Mouse (Mus musculus) ES-Bruce4 (cell line): Measurements from ENCODE around the gene Ltc4s. TPM values are rescaled to one million over a fixed set of nuclear protein-coding genes. Genes with fewer than 3 reads are reported as not detected.

Source experiments
- H3K27ac ChIP-seq: 2 replicates; pipeline ENCODE4 v1.5.1; 2012; ENCODE audit warnings: low read length, inconsistent platforms; ENCODE audit not compliant: insufficient read depth
- H3K27me3 ChIP-seq: 2 replicates; pipeline ENCODE4 v1.6.1; 2012; ENCODE audit warnings: mild to moderate bottlenecking, low read length, inconsistent platforms; ENCODE audit not compliant: control insufficient read depth, poor library complexity, insufficient read depth, severe bottlenecking
- H3K36me3 ChIP-seq: 2 replicates; pipeline ENCODE4 v1.6.1; 2012; ENCODE audit warnings: inconsistent platforms, mild to moderate bottlenecking, low read length, moderate library complexity; ENCODE audit not compliant: control insufficient read depth, poor library complexity, insufficient read depth, severe bottlenecking
- H3K4me1 ChIP-seq: one replicate; pipeline ENCODE4 v1.8.1; 2011; ENCODE audit warnings: low read length; ENCODE audit not compliant: control insufficient read depth, insufficient read depth
- H3K4me3 ChIP-seq: 2 replicates; pipeline ENCODE4 v1.5.1; 2011; ENCODE audit warnings: low read depth, mild to moderate bottlenecking, low read length
- H3K9ac ChIP-seq: 2 replicates; pipeline ENCODE4 v1.6.1; 2012; ENCODE audit warnings: low read depth, mild to moderate bottlenecking, inconsistent platforms; ENCODE audit not compliant: poor library complexity, severe bottlenecking
- H3K9me3 ChIP-seq: replicated peaks from 2 replicates; pipeline ENCODE4 v1.6.1; 2012; ENCODE audit warnings: mild to moderate bottlenecking, low read length, inconsistent platforms; ENCODE audit not compliant: control insufficient read depth, poor library complexity, insufficient read depth, severe bottlenecking
- CTCF ChIP-seq: IDR thresholded peaks from one replicate; pipeline ENCODE4 v1.8.1; 2011; ENCODE audit warnings: low read depth, low read length
- EP300 ChIP-seq: IDR thresholded peaks from 2 replicates; pipeline ENCODE4 v1.6.1; 2011; ENCODE audit warnings: low read depth, low read length; ENCODE audit not compliant: insufficient read depth
- POLR2A ChIP-seq: IDR thresholded peaks from one replicate; pipeline ENCODE4 v1.8.1; 2011; ENCODE audit warnings: low read length; ENCODE audit not compliant: insufficient read depth
- polyA plus RNA-seq: library from polyadenylated mRNA; stranded (reverse); fragments of >200 nt; gene quantifications from 2 replicates; pipeline ENCODE4 v1.2.4, GENCODE M21; 2011; ENCODE audit warnings: low read depth; ENCODE audit not compliant: missing spikeins, insufficient read depth, insufficient read length

The Ltc4s gene
- polyA plus RNA-seq, 1 experiment, result 2.7 TPM

- TF ChIP-seq EP300 (no peak), CTCF (no peak), POLR2A (no peak)
- no peak overlapping the region for H3K27ac ChIP-seq
- no peaks in the 10 kb centered on the region for H3K9me3 ChIP-seq
- no peaks in the 10 kb centered on the region for H3K4me1 ChIP-seq
- 0 out of 2 replicates have a peak, but pooled peaks cover 2% of the 10 kb centered on the region for H3K36me3 ChIP-seq
- no peak overlapping the region for H3K9ac ChIP-seq
- H3K27me3 ChIP-seq, result no peaks in the 10 kb centered on the region
- H3K4me3 ChIP-seq, result no peak overlapping the region
Measured at GRCm38 (mm10) chr11:50245269-50245668, 6.9 kb upstream of the Ltc4s start.

- H3K27me3 ChIP-seq, result no peaks in the 10 kb centered on the region
Measured at GRCm38 (mm10) chr11:50243926-50244325, 5.5 kb upstream of the Ltc4s start.

GRCm38 (mm10) chr11:50240235-50240911 lies 2.0 kb upstream of the Ltc4s start:
- TF ChIP-seq POLR2A (no peak), CTCF (no peak), EP300 (no peak)
- no peak overlapping the region for H3K27ac ChIP-seq
- no peaks in the 10 kb centered on the region for H3K9me3 ChIP-seq
- no peak overlapping the region for H3K4me3 ChIP-seq
- H3K36me3 ChIP-seq, result 0 out of 2 replicates have a peak, but pooled peaks cover 2% of the 10 kb centered on the region
- H3K4me1 ChIP-seq, result peaks cover 4% of the 10 kb centered on the region
- H3K27me3 ChIP-seq, result no peaks in the 10 kb centered on the region
- no peak overlapping the region for H3K9ac ChIP-seq

More at GRCm38 (mm10) chr11:50243926-50244325, 5.5 kb upstream of the Ltc4s start:
- Histone ChIP-seq H3K27ac (no peak overlapping the region), H3K4me3 (no peak overlapping the region), H3K9ac (no peak overlapping the region), H3K36me3 (0 out of 2 replicates have a peak, but pooled peaks cover 2% of the 10 kb centered on the region), H3K9me3 (no peaks in the 10 kb centered on the region), H3K4me1 (no peaks in the 10 kb centered on the region)
- TF ChIP-seq CTCF (no peak), EP300 (no peak), POLR2A (no peak)

GRCm38 (mm10) chr11:50238821-50239791 lies 690 bp upstream of the Ltc4s start:
- H3K9me3 ChIP-seq, result no peaks in the 10 kb centered on the region
- TF ChIP-seq EP300 (no peak), POLR2A (no peak), CTCF (no peak)
- no peak overlapping the region for H3K4me3 ChIP-seq
- H3K9ac ChIP-seq, result no peak overlapping the region
- H3K36me3 ChIP-seq, result 0 out of 2 replicates have a peak, but pooled peaks cover 2% of the 10 kb centered on the region
- no peaks in the 10 kb centered on the region for H3K27me3 ChIP-seq
- H3K27ac ChIP-seq, result no peak overlapping the region
- peaks cover 4% of the 10 kb centered on the region for H3K4me1 ChIP-seq

GRCm38 (mm10) chr11:50236937-50237835 lies 1.2 kb downstream of the Ltc4s start:
- H3K4me1 ChIP-seq, result peaks cover 4% of the 10 kb centered on the region
- no peak overlapping the region for H3K27ac ChIP-seq
- H3K9me3 ChIP-seq, result no peaks in the 10 kb centered on the region
- no peaks in the 10 kb centered on the region for H3K36me3 ChIP-seq
- H3K9ac ChIP-seq, result peak overlapping the region; percentile 83
- H3K27me3 ChIP-seq, result no peaks in the 10 kb centered on the region
- H3K4me3 ChIP-seq, result peak overlapping the region; percentile 81
- no peak for TF ChIP-seq POLR2A
